Mouse (Mus musculus): ENCODE data around the gene Smg7. TPM values are rescaled to one million over a fixed set of nuclear protein-coding genes. Genes with fewer than 3 reads are reported as not detected.
"Not testable (repeated sequence)": the region's sequence is repeated elsewhere in the genome, so short reads cannot be mapped to it uniquely, and the experiment has no call there.

Gene Smg7
- total and polyA plus RNA-seq, 3 experiments: 32.1 to 53.9 (median 52.4) TPM

- H3K79me2 ChIP-seq (ENCODE audit: control insufficient read depth, insufficient read depth, low read length, poor library complexity): peaks cover 53% of the 10 kb centered on the region
- no peaks in the 10 kb centered on the region for H3K9me3 ChIP-seq (replicated peaks; ENCODE audit: insufficient read depth, low read length)
- H3K4me1 ChIP-seq (ENCODE audit: control insufficient read depth in 1 of 2, insufficient read depth in 2 of 2, low read length in 2 of 2): peaks cover 0 to 8% of the 10 kb centered on the region in 2 experiments; a peak in 3 of 4 replicates
- H3K4me3 ChIP-seq (ENCODE audit: control insufficient read depth in 1 of 2, insufficient read depth in 1 of 2, low read depth in 2 of 2, low read length in 2 of 2): peak overlapping the region; percentile 88 to 89
- peaks cover 11 to 42% of the 10 kb centered on the region in 2 experiments for H3K36me3 ChIP-seq (ENCODE audit: control insufficient read depth in 1 of 2, insufficient read depth in 2 of 2, low read length in 2 of 2)
- no peaks in the 10 kb centered on the region for H3K27me3 ChIP-seq (ENCODE audit: control insufficient read depth in 1 of 2, insufficient read depth in 2 of 2, low read length in 2 of 2)
- TF ChIP-seq GATA1 (IDR thresholded peaks at IDR 0.05; ENCODE audit: low read depth, low read length): no peak
- TF ChIP-seq MAX (IDR thresholded peaks at IDR 0.05; ENCODE audit: low read length): peak; percentile 63; the same call in 1 of the 2 replicates
- 0 out of 2 replicates have a peak, but pooled peaks have one; percentile 44 for TF ChIP-seq MXI1 (IDR thresholded peaks at IDR 0.05; ENCODE audit: low read depth, low read length)
- no peak overlapping the region for H3K27ac ChIP-seq (ENCODE audit: control insufficient read depth, low read depth, low read length)
- DNase-seq (ENCODE audit: low read depth, low spot score): no peak
- H3K9ac ChIP-seq (ENCODE audit: control insufficient read depth, low read depth, low read length, poor library complexity, severe bottlenecking): peak overlapping the region; percentile 100
Observed at GRCm38 (mm10) chr1:152901419-152901764, 1.1 kb downstream of the Smg7 start.

GRCm38 (mm10) chr1:152888086-152888485 lies 14.4 kb downstream of the Smg7 start:
- DNase-seq (ENCODE audit: low read depth, low spot score); H3K27ac ChIP-seq (ENCODE audit: control insufficient read depth, low read depth, low read length); H3K4me1 ChIP-seq (ENCODE audit: control insufficient read depth in 1 of 2, insufficient read depth in 2 of 2, low read length in 2 of 2); H3K27me3 ChIP-seq (ENCODE audit: control insufficient read depth in 1 of 2, insufficient read depth in 2 of 2, low read length in 2 of 2); H3K4me3 ChIP-seq (ENCODE audit: control insufficient read depth in 1 of 2, insufficient read depth in 1 of 2, low read depth in 2 of 2, low read length in 2 of 2); H3K9ac ChIP-seq (ENCODE audit: control insufficient read depth, low read depth, low read length, poor library complexity, severe bottlenecking); H3K9me3 ChIP-seq (replicated peaks; ENCODE audit: insufficient read depth, low read length): not testable (repeated sequence)
- H3K79me2 ChIP-seq (ENCODE audit: control insufficient read depth, insufficient read depth, low read length, poor library complexity): peaks cover 57% of the 10 kb centered on the region
- peaks cover 9 to 13% of the 10 kb centered on the region in 2 experiments; a peak in 3 of 4 replicates for H3K36me3 ChIP-seq (ENCODE audit: control insufficient read depth in 1 of 2, insufficient read depth in 2 of 2, low read length in 2 of 2)

GRCm38 (mm10) chr1:152871031-152871430 lies 31.4 kb downstream of the Smg7 start:
- Histone ChIP-seq H3K4me1 (ENCODE audit: control insufficient read depth in 1 of 2, insufficient read depth in 2 of 2, low read length in 2 of 2) (peaks cover 4 to 6% of the 10 kb centered on the region in 2 experiments; a peak in 3 of 4 replicates), H3K27me3 (ENCODE audit: control insufficient read depth in 1 of 2, insufficient read depth in 2 of 2, low read length in 2 of 2) (no peaks in the 10 kb centered on the region), H3K9ac (ENCODE audit: control insufficient read depth, low read depth, low read length, poor library complexity, severe bottlenecking) (no peak overlapping the region), H3K4me3 (ENCODE audit: control insufficient read depth in 1 of 2, insufficient read depth in 1 of 2, low read depth in 2 of 2, low read length in 2 of 2) (no peak overlapping the region), H3K27ac (ENCODE audit: control insufficient read depth, low read depth, low read length) (no peak overlapping the region), H3K9me3 (replicated peaks; ENCODE audit: insufficient read depth, low read length) (no peaks in the 10 kb centered on the region), H3K79me2 (ENCODE audit: control insufficient read depth, insufficient read depth, low read length, poor library complexity) (peaks cover 35% of the 10 kb centered on the region), H3K36me3 (ENCODE audit: control insufficient read depth in 1 of 2, insufficient read depth in 2 of 2, low read length in 2 of 2) (peaks cover 14 to 53% of the 10 kb centered on the region in 2 experiments)
- DNase-seq (ENCODE audit: low read depth, low spot score): no peak
- TF ChIP-seq NELFE (IDR thresholded peaks at IDR 0.05; ENCODE audit: low read depth, low read length): no peak

GRCm38 (mm10) chr1:152869901-152870300 lies 32.5 kb downstream of the Smg7 start:
- Histone ChIP-seq H3K4me1 (ENCODE audit: control insufficient read depth in 1 of 2, insufficient read depth in 2 of 2, low read length in 2 of 2) (peaks cover 4 to 6% of the 10 kb centered on the region in 2 experiments; a peak in 3 of 4 replicates), H3K79me2 (ENCODE audit: control insufficient read depth, insufficient read depth, low read length, poor library complexity) (peaks cover 25% of the 10 kb centered on the region), H3K27me3 (ENCODE audit: control insufficient read depth in 1 of 2, insufficient read depth in 2 of 2, low read length in 2 of 2) (no peaks in the 10 kb centered on the region), H3K27ac (ENCODE audit: control insufficient read depth, low read depth, low read length) (no peak overlapping the region), H3K9me3 (replicated peaks; ENCODE audit: insufficient read depth, low read length) (no peaks in the 10 kb centered on the region), H3K4me3 (ENCODE audit: control insufficient read depth in 1 of 2, insufficient read depth in 1 of 2, low read depth in 2 of 2, low read length in 2 of 2) (no peak overlapping the region), H3K36me3 (ENCODE audit: control insufficient read depth in 1 of 2, insufficient read depth in 2 of 2, low read length in 2 of 2) (peaks cover 12 to 60% of the 10 kb centered on the region in 2 experiments), H3K9ac (ENCODE audit: control insufficient read depth, low read depth, low read length, poor library complexity, severe bottlenecking) (no peak overlapping the region)
- no peak for DNase-seq (ENCODE audit: low read depth, low spot score)
- TF ChIP-seq CTCF (IDR thresholded peaks at IDR 0.05 in 2 of 3, conservative IDR thresholded peaks at IDR 0.05 in 1 of 3; ENCODE audit: control insufficient read depth in 1 of 3, insufficient read depth in 1 of 3, low read depth in 2 of 3, low read length in 3 of 3, poor library complexity in 1 of 3, severe bottlenecking in 1 of 3) (no peak), GABPA (IDR thresholded peaks at IDR 0.05; ENCODE audit: low read depth, low read length) (no peak), NELFE (IDR thresholded peaks at IDR 0.05; ENCODE audit: low read depth, low read length) (no peak), BHLHE40 (IDR thresholded peaks at IDR 0.05; ENCODE audit: borderline replicate concordance, low read depth, low read length) (no peak), ZKSCAN1 (IDR thresholded peaks at IDR 0.05; ENCODE audit: low read depth, low read length) (no peak), EP300 (IDR thresholded peaks at IDR 0.05; ENCODE audit: low read depth in 1 of 2, low read length in 2 of 2) (no peak), MAX (IDR thresholded peaks at IDR 0.05; ENCODE audit: low read length) (no peak), ZC3H11A (IDR thresholded peaks at IDR 0.05; ENCODE audit: low read depth, low read length) (no peak), HCFC1 (IDR thresholded peaks at IDR 0.05; ENCODE audit: low read depth, low read length) (no peak), ZNF384 (IDR thresholded peaks at IDR 0.05; ENCODE audit: low read depth, low read length) (no peak), SMC3 (IDR thresholded peaks at IDR 0.05; ENCODE audit: low read depth, low read length) (no peak)

Measured in MEL (cell line).